Mouse (Mus musculus): ENCODE results near the gene Rack1. TPM values are rescaled to one million over a fixed set of nuclear protein-coding genes. Genes with fewer than 3 reads are reported as not detected.
"Not testable (repeated sequence)": the region's sequence is repeated elsewhere in the genome, so short reads cannot be mapped to it uniquely, and the experiment has no call there.

The Rack1 gene
- total RNA-seq, 2 experiments from 2014 or later = 392 to 429 TPM

DNA sequence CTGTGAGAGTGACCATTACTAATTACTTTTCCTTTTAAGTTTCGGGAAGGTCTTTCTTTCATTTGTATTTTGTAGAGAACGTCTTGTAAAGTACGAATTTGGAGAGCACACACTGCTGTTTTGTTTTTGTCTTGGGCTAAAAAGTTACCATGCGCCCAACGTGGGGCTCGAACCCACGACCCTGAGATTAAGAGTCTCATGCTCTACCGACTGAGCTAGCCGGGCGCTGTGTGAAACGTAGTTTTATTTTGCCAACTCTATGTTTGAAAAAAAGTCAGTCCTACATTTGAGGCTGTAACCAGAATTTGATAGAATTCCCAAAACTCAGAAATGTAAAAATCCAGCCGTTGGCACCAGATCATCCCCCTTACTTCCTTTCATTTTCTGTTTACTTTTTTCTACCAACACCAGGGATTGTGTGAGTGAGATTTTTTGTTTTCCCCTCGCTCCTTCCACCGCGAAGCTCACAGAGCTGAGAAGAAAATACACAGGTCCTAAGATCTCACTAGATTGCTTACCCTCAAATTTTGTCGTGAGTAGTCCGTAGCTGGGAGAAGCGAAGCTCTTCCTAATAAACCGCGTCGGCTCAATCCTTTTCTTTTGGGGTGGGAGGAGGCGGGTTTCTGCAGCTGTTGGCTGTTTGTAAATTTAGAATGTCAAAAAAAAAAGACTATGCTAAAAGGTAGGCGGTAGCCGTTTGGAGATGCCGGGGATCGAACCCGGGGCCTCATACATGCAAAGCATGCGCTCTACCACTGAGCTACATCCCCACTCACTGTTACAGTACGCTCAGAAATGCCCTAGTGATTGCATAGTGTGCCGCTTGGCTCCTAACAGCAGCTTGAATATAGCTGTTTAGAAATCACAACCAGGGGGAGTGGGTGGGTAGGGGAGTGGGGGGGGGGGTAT, 33.9 kb downstream of the Rack1 start:
- DNase-seq = peak; percentile 89
- intact Hi-C loops (cut with DNase I; ENCODE audit: low total_unique reads) = no loop called here

DNA sequence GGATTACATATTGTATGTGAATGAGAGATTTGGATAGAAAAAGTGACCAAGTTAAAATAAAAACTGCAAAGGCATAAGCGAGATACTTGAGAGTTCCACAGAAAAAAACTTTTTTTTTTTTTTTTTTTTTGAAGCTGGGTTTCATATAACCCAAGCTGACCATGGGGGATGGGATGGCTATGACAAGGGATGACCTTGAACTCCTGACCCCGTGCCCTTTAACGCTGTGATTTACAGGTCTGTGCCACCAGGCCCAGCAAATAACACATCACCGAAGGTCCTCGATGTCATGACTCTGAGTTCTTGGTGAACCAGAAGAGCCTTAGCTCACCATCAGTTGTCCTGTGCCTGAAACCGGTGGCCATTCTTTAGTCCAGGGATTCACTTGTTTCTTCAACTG, 35.8 kb downstream of the Rack1 start:
- intact Hi-C loops (cut with DNase I; ENCODE audit: low total_unique reads) = no loop called here
- no peak for DNase-seq

DNA sequence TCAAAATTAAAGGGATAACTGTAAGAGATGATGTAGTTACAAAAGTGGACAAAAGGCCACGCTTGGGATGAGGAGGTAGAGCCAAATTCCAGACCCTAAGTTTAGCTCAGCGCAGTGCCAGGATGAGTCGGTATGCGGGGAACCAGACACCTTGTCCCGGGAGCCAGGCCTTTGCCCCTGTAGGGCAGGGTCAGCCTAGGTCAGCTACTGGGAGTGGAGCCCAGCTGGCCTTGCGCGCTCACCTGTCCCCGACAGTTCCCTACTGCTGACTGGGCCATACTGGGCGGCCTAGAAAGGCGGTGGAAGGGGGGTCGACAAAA, 36.8 kb downstream of the Rack1 start:
- peak; percentile 84 for DNase-seq
- intact Hi-C loops (cut with DNase I; ENCODE audit: low total_unique reads) = no loop called here

DNA sequence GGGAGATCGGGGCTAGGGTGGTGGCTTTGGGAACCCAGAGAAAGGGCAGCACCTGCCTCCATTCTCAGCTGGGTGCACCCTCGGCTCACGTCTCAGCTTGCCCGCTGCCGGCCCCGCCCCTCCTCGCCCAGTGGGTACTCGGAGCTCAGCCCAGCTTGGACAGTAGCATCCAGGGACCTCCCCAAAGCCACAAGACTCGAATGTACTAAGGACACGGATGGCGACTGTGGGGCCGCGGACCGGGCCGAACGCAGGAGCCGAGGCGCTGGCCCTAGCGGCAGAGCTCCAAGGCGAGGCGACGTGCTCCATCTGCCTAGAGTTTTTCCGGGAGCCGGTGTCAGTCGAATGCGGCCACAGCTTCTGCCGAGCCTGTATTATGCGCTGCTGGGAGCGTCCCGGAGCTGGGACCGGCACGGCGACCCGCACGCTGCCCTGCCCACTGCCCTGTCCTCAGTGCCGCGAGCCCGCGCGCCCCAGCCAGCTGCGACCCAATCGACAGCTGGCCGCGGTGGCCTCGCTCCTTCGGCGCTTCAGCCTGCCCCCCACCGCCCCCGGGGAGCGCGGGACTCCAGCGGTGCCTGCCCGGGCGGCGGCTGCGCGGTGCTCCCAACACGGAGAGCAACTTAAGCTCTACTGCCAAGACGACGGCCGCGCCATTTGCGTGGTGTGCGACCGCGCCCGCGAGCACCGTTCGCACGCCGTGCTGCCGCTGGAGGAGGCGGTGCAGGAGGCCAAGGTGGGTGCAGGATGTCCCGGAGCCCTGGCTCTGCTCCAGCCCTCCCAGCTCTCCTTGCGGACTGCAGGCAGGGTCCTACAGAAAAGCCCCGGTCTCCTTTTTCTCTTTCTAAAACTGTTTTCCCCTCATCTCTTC, 37.4 kb downstream of the Rack1 start:
- DNase-seq = peak; percentile 69
- intact Hi-C loops (cut with DNase I; ENCODE audit: low total_unique reads) = no loop called here

DNA sequence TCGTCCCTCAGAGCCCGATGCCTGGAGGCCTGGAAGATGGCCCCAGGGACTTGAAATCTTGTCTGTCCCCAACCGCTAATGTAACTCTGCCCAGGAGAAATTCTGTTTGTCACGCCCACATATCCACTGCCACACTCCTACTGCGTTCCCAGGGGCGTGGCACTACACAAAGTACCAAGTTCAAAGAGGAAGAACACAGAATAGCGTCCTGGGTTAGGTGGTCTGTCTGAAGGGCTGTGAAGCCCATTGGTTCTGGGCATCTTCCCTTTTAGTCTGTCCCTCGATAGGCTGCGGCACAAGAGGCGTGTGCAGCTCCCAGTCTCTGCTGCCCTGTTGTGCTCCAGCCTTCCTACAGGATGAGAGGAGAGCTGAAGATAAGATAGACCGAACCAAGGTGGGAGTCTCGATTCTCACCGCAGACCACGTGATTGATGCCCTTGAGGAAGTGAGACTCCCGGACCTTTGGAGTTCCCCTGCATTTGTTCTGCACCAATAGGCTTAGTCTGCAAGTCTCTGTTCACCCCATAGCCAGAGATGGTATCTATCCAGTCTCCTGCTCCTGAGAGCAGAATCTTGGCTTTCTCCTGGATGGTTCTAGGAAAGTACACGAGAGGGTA, 38.2 kb downstream of the Rack1 start:
- intact Hi-C loops (cut with DNase I; ENCODE audit: low total_unique reads) = no loop called here

DNA sequence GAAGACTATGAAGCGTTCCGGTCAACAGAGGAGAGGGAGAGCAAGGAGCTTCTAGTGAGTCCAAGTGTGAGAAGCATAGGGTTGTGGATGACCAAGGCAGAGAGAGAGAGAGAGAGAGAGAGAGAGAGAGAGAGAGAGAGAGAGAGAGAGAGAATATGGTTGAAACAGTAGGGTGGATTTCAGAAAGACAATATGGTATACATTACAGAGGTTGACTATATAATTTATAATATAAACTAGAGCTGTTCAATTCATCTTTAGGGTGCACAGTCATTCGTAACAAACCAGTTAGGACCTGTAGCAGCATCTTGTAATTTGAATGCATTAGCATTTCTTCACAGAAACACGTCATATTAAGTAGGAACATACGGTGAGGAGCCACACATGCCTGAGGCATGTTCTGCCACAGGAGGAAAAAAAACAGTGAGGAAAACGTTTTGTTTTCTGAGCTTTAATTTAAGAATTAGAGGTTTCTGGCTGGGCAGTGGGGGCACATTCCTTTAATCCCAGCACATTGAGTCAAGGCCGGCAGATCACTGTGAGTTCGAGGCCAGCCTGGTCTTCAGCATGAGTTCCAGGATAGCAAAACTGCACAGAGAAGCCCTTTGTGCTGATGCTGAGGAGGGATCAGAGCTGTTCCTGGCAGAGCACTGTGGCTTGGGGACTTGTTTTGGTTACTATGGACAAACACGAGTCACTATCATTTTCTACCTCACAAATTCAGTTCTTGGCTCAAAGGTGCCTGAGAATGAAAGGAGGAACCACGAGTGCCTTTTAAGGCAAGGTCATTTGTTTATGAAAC, 38.9 kb downstream of the Rack1 start:
- DNase-seq = no peak
- intact Hi-C loops (cut with DNase I; ENCODE audit: low total_unique reads) = no loop called here

More for the DNA sequence above, 38.2 kb downstream of the Rack1 start:
- no peak for DNase-seq

DNA sequence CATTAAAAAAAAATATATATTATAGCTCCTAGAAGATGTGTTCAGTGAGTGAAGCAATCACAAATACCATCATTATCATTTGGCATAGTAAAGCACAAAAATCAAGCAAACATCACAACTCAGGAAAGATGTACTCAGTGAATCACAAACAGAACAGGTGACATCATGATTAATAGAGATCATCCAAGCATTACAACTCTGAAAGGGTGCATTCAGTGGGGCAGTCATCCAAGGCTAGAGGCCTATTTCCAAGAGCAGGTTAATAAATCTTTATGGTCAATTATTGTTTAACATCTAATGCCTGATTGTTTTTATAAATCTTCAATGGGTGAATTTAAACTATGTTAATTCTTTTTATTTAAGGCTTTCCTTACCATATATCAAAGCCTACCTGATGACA, 40.7 kb downstream of the Rack1 start:
- no peak for DNase-seq
- intact Hi-C loops (cut with DNase I; ENCODE audit: low total_unique reads) = no loop called here

DNA sequence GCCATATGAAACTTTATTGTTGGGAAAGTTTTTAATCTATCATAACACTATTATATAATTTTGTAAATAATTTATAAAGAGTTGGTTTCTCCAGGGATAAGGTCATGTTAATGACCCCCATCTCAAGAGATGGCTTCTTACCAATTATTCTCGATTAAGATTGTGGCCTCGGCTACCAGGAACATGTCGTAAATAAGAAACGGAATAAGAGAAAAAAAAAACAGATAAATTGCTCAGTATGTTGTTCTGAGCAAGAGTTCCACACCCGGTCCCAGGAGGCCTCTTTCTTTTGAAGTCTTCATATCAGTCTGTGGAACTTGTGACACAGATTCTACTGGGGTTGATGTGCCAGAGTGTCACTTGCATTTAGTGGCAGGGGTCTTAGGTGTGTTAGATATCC, 41.1 kb downstream of the Rack1 start:
- intact Hi-C loops (cut with DNase I; ENCODE audit: low total_unique reads) = no loop called here
- DNase-seq = no peak

DNA sequence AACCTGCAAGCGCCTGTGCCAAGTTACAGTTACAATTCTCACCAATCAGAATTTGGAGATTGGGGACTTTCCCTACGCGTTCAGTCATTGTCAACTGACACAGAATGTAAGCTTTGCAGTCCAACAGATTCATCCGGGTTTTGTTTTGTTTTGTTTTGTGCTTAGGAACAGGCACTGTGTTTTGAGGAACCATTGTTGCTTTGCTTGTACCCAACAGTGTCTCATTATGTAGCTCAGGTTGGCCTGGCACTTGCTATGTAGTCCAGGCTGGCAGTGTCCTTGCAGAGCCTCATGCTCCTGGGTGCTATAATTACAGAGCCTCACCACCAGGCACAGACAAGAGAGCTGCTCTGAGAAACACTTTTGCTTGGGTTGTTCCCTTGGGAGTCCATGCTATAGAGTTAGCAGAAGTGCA, 42.3 kb downstream of the Rack1 start:
- DNase-seq = no peak
- intact Hi-C loops (cut with DNase I; ENCODE audit: low total_unique reads) = no loop called here

DNA sequence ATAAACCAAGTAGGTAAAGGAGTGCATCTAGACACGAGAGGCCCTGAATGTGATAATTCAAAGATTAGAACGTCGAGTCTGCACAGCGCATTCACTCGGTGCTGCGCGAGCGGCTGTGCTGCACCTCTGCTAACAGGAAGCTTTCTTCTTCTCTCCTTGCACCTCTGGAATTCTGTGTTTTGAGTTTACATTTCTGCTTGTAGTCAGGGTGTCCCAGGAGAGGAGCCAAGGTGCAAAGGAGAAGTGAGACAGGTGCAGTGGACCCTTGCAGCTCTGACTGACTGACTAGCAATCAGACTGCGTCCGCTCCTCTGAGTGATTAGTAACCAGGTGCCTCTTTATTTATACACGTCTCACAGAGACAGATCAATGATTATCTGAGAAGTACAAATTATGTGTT, 43.1 kb downstream of the Rack1 start:
- intact Hi-C loops (cut with DNase I; ENCODE audit: low total_unique reads) = no loop called here

DNA sequence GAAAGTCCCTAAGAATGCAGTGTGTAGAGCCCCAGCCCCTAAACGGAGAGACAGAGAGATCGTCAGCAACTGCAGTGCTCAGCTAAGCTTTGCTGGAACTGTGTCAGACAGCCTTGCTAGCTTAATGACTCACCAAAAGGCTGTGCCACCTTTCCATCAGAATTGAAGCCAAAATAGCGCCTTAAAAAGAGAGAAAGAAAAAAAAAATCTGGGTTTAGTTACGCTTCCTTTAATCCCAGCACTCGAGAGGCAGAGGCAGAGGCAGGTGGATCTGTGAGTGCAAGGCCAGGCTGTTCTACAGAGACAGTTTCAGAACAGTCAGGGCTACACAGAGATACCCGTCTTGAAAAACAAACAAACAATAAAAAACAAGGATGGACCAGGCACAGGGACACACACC, 44.2 kb downstream of the Rack1 start:
- DNase-seq = no peak

More for the DNA sequence above, 43.1 kb downstream of the Rack1 start:
- no peak for DNase-seq

DNA sequence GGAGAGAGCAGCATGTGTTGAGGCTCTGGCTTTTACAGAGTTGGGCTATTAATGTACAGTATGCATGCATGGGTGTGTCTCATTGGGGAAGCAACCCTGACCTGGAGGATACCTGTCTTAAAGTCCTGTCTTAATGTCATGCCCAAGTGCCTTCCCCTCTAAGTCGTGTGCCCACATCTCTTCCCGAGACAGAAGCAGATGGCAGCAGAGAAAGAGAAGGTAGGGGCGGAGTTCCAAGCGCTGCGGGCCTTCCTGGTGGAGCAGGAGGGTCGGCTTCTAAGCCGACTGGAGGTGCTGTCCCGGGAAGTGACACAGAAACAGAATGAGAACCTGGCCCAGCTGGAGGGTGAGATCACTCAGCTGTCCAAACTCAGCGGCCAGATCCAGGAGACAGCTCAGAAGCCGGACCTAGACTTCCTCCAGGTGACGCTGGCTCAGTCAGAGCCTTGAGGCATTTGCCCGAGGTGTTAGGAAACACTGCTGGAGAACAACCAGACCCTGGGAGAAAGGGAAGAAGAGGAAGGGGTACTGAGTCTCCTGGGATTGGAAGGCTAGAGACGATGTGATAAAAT, 45.2 kb downstream of the Rack1 start:
- DNase-seq = no peak
- intact Hi-C loops (cut with DNase I; ENCODE audit: low total_unique reads) = no loop called here

More for the DNA sequence above, 44.2 kb downstream of the Rack1 start:
- intact Hi-C loops (cut with DNase I; ENCODE audit: low total_unique reads) = no loop called here

DNA sequence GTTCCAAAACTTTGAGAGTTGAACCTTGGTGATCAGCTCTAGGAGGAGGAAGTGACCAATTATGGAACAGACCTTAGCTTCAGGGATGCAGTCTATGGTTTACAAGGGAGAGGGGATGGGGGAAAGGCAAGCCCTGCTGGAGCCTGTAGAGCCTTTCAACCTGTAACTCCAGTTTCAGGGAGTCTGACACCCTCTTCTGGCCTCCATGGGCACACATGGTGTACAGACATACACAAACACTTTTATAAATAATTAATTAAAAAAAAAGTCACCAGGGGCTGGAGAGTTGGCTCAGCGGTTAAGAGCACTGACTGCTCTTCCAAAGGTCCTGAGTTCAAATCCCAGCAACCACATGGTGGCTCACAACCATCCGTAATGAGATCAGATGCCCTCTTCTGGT, 46.2 kb downstream of the Rack1 start:
- DNase-seq; intact Hi-C loops (cut with DNase I; ENCODE audit: low total_unique reads): not testable (repeated sequence)

DNA sequence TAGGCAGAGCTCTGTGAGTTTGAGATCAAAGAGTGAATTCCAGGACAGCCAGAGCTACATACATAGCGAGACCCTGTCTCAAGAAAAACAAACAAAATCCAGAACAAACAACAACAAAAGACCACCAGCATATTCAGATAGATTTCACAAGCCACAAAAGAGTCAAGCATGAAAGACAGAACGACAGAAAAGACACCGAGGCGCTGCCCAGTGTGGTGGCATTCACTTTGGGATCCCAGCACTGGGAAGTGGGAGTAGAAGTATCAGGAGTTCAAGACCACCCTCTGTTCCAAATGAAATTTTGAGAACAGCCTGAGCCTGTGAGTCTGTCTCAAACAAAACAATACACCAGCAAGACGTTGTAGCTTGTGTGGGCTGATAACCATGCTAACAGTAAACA, 46.7 kb downstream of the Rack1 start:
- DNase-seq = no peak
- intact Hi-C loops (cut with DNase I; ENCODE audit: low total_unique reads) = no loop called here

DNA sequence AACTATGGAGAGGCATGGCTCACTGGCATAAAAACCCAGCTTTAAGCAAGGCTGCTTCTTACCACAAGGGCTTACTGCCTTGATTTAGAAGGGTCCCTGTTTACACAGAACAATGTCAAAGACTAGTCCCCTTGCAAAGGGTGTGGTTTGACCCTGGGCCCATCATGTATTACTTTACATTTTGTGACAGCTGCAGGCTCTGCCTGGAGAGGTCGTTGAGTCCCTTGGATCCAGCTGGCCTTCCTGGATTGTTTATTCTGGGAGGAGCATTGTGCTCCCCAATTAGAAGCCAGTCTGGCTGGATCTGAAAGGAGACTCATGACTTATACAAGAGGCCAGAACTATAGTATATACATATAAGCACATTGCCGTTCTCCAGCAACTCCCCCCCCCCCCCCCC, 50.1 kb downstream of the Rack1 start:
- intact Hi-C loops (cut with DNase I; ENCODE audit: low total_unique reads) = no loop called here
- no peak for DNase-seq

DNA sequence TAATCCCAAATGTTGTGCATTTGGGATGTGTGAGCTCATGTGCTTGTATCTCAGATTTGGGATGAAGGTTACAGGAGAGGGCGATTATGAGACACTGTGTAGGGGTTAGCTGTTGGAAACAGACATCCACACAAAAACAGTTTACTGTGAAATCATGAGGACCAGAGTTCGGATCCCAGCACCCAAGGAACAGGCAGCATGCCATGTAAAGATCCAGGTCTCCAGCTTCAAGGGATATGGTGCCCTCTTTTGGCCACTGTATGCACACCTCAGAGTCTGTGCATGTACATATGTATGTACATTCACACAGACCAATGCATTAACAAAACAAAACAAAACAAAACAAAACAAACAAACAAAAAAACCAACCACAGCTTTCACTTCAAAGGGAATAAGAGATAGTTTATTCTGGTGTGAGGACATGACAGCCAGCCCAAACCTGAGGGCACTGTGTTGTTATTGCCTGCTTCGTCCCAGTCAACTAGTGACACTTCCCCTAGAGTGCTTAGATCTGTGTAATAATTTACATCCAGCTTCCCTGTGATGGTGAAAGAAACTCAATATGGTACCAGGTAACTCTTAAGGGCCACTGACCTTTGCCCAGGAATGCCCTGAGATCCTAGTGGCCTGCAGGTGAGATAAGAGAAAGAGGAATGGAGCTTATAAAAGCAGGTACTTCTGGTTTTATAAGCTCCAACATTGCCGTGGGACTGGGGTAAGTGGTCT, 51.3 kb downstream of the Rack1 start:
- intact Hi-C loops (cut with DNase I; ENCODE audit: low total_unique reads) = no loop called here

DNA sequence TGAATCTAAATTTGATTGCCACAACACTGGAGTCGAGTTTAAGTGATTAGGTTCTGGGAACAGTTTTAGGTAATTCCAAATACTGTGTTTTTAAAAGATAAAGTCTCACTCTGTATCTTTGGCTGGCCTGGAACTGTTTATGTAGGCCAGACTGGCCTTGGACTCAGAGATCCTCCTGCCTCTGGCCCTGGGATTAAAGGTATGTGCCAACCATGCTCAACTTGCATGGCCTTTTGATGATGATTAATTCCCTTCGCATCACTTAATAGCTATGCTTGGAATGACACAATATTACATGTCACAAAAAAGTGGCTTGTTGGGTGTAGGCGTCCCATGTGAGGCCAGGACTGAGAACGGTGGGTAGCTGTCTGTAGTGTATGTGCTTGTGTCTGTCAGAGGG, 52.1 kb downstream of the Rack1 start:
- no peak for DNase-seq
- intact Hi-C loops (cut with DNase I; ENCODE audit: low total_unique reads) = no loop called here

More for the DNA sequence above, 51.3 kb downstream of the Rack1 start:
- no peak for DNase-seq

DNA sequence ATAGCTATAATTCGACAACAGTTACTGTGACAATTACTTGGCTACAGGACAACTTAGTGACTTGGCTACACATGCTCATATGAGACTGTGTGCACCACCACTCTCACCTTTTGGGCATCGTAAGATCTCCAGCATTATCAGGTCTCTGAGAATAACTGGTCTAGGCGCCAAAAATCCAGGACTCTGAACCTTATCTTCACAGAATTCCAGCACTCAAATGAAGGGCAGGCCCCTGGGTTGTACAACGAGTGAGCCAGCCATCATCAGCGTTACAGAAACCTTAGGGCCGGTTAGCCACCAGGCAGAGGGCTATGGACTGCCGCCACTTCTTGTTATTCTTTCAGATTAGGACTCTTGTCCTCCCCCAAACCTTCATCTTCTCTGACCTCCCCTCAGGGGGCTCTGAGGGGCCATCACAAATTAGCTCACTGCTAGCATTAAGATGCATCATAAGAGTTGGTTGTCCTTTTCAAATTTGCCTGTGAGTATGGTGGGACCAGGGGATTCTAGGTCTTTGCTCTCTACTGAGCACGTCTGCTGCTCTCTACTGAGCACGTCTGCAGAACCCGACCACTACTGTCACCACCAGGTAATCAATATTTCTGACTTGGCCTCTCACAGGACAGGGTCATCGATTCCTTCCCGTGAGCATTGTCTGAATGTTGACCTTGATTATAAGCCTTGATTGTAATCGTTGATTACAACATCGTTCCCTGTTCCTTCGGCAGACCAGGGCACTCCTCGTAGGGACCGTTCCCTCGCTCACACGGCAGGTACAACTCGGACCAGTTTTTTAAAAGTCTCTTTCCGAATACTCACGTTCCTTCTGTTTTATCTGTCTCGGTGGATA, 52.7 kb downstream of the Rack1 start:
- intact Hi-C loops (cut with DNase I; ENCODE audit: low total_unique reads) = no loop called here

More for the DNA sequence above, 52.7 kb downstream of the Rack1 start:
- no peak for DNase-seq

Data from gastrocnemius, postnatal 14 days (tissue).